Mouse (Mus musculus) embryonic facial prominence, embryonic 11.5 days (tissue): ENCODE data around the gene Lrrc4c. TPM values are rescaled to one million over a fixed set of nuclear protein-coding genes. Genes with fewer than 3 reads are reported as not detected.

Source experiments
- ATAC-seq: fragments of 200-750 bp; cut with Nextera tagmentation; replicated peaks from 2 replicates; pipeline ENCODE4 v1.8.0; 2017; ENCODE audit warnings: low read depth; ENCODE audit not compliant: insufficient number of reproducible peaks, low FRiP score, low TSS enrichment
- DNase-seq: peaks from one replicate; pipeline ENCODE4 v3.0.0-alpha.2; 2015; ENCODE audit warnings: low spot score
- H3K27ac ChIP-seq: fragments of 300-500 bp; sonication (generic); replicated peaks from 2 replicates; pipeline ENCODE4 v1.5.1; 2014; ENCODE audit warnings: mild to moderate bottlenecking, low read depth, low read length, control low read depth
- H3K27me3 ChIP-seq: fragments of 300-500 bp; sonication (generic); 2 replicates; pipeline ENCODE4 v1.6.1; 2014; ENCODE audit warnings: mild to moderate bottlenecking, low read length, moderate library complexity, mixed read lengths; ENCODE audit not compliant: control insufficient read depth, insufficient read depth
- H3K36me3 ChIP-seq: fragments of 300-500 bp; sonication (generic); replicated peaks from 2 replicates; pipeline ENCODE4 v1.6.1; 2014; ENCODE audit warnings: low read depth, mild to moderate bottlenecking, low read length, moderate library complexity, mixed read lengths; ENCODE audit not compliant: control insufficient read depth, insufficient read depth
- H3K4me1 ChIP-seq: fragments of 300-500 bp; sonication (generic); 2 replicates; pipeline ENCODE4 v1.6.1; 2014; ENCODE audit warnings: low read length, mixed read lengths; ENCODE audit not compliant: control insufficient read depth, insufficient read depth
- H3K4me2 ChIP-seq: fragments of 300-500 bp; sonication (generic); 2 replicates; pipeline ENCODE4 v1.6.1; 2014; ENCODE audit warnings: low read depth, mild to moderate bottlenecking, control low read depth, low read length, moderate library complexity
- H3K4me3 ChIP-seq: fragments of 300-500 bp; sonication (generic); 2 replicates; pipeline ENCODE4 v1.5.1; 2014; ENCODE audit warnings: low read depth, low read length, control low read depth
- H3K9ac ChIP-seq: fragments of 300-500 bp; sonication (generic); replicated peaks from 2 replicates; pipeline ENCODE4 v1.6.1; 2014; ENCODE audit warnings: mild to moderate bottlenecking, control low read depth, low read length
- H3K9me3 ChIP-seq: fragments of 300-500 bp; sonication (generic); replicated peaks from 2 replicates; pipeline ENCODE4 v1.6.1; 2016; ENCODE audit warnings: mild to moderate bottlenecking, low read length, inconsistent platforms, mixed read lengths; ENCODE audit not compliant: control insufficient read depth
- WGBS: fragments of 180-500 bp; shearing (Covaris S2); extraction: QIAGEN DNeasy Blood & Tissue Kit; methylation state at CpG from one replicate; pipeline ENCODE4 v1.1.7; 2014; 5-methylcytosine and 5-hydroxymethylcytosine counted together
- polyA plus RNA-seq: library from polyadenylated mRNA; unstranded; fragments of >200 nt; fragmentation: Nextera tagmentation; extraction: Ambion mirVana; gene quantifications from 2 replicates; pipeline ENCODE4 v1.2.1, GENCODE M21; 2014

The Lrrc4c gene
- polyA plus RNA-seq, 1 experiment from 2014 or later, result 2.2 TPM

DNA sequence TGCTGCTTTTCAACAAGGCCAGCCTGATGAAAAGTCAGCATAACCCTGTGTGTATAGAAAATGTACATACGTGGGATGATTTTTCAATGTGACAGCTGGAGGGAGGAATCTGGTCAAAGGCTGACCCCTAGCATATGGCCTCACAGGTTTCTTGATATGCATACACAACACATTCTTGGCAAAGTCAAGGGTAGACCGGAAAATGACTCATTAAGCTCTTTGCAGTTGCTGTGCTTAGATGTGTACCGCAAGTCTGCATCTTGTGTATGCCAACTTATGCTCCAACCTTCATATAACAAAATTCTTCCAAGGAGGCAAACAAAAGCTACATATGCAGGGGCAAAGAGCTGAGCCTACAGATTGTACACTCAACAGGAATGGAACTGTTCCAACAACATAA is 631.6 kb downstream of the Lrrc4c start:
- 85% methylated on average over 3 of the region's 3 CpGs for WGBS
- Histone ChIP-seq H3K27me3 (no peaks in the 10 kb centered on the region), H3K9ac (no peak overlapping the region), H3K4me3 (no peak overlapping the region), H3K27ac (no peak overlapping the region), H3K4me1 (no peaks in the 10 kb centered on the region), H3K9me3 (no peaks in the 10 kb centered on the region), H3K4me2 (no peak overlapping the region), H3K36me3 (no peaks in the 10 kb centered on the region)
- DNase-seq (no peak), ATAC-seq (no peak)

DNA sequence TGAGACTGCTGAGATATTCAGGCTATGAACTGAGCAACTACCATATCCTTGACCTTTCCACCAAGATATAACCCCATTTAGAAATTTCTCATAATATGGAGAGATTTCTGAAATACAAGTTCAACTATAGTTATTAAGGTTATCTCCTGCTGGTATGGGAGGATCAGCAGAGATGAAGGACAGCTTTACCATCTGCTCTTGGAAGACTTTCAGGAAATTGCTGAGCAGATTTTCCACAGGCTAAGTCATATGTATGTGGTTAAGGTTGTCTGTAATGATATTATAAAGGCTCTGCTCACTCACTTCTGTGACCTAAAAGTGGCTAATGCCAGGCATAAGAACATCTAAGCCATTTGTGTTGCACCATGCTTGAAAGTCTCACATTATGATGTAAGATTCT is 681.6 kb downstream of the Lrrc4c start:
- H3K36me3 ChIP-seq, result no peaks in the 10 kb centered on the region
- H3K27ac ChIP-seq, result no peak overlapping the region
- H3K9ac ChIP-seq, result no peak overlapping the region
- DNase-seq (no peak), ATAC-seq (no peak)
- H3K4me3 ChIP-seq, result no peak overlapping the region
- H3K27me3 ChIP-seq, result no peaks in the 10 kb centered on the region
- no peaks in the 10 kb centered on the region for H3K9me3 ChIP-seq
- no peak overlapping the region for H3K4me2 ChIP-seq
- no peaks in the 10 kb centered on the region for H3K4me1 ChIP-seq

DNA sequence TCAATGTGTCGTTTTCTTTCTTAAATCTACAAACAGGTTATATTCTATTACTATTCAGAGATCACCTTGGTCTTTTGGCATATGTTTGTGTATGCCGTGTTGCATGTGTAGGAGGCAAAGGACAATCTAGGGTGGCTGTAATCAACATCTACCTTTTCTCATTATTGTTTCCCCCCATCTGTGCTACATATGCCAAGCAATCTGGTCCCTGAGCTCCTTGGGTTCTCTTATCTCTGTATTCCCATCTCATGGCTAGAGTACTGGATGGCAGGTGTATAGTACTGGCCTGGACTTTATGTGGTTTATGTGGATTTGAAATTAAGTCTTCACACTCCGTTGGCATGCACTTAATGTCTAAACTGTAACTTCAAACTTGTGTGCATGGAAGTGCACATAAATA is 700.4 kb downstream of the Lrrc4c start:
- Histone ChIP-seq H3K27ac (no peak overlapping the region), H3K9me3 (no peaks in the 10 kb centered on the region), H3K9ac (no peak overlapping the region), H3K4me3 (no peak overlapping the region), H3K4me2 (no peak overlapping the region), H3K36me3 (no peaks in the 10 kb centered on the region), H3K4me1 (no peaks in the 10 kb centered on the region), H3K27me3 (no peaks in the 10 kb centered on the region)
- no peak for DNase-seq
- WGBS, result 81% methylated on average over 3 of the region's 3 CpGs
- no peak for ATAC-seq

DNA sequence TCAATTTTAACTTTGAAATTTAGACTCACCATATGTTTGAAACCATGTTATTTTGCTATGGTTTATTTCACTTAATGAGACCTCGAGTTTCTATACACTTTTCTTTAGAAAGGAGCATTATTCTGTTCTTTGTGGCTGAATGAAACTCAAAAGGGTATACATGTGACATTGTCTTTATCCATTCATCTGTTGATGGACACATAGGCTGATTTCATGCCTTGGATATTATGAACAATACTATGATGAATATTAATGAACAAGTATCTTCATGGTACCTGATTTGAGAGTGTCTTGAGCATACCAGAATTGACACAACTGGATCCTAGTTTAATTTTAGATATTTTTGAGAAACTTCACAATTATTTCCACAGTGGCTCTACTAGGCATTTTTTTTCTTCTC is 709.0 kb downstream of the Lrrc4c start:
- no peak for ATAC-seq
- H3K9ac ChIP-seq, result no peak overlapping the region
- no peak overlapping the region for H3K27ac ChIP-seq
- WGBS, result 56% methylated on average over 1 of the region's 1 CpGs
- H3K4me3 ChIP-seq, result no peak overlapping the region
- no peak overlapping the region for H3K4me2 ChIP-seq
- no peaks in the 10 kb centered on the region for H3K4me1 ChIP-seq
- DNase-seq, result no peak
- no peaks in the 10 kb centered on the region for H3K27me3 ChIP-seq
- no peaks in the 10 kb centered on the region for H3K36me3 ChIP-seq
- no peaks in the 10 kb centered on the region for H3K9me3 ChIP-seq

DNA sequence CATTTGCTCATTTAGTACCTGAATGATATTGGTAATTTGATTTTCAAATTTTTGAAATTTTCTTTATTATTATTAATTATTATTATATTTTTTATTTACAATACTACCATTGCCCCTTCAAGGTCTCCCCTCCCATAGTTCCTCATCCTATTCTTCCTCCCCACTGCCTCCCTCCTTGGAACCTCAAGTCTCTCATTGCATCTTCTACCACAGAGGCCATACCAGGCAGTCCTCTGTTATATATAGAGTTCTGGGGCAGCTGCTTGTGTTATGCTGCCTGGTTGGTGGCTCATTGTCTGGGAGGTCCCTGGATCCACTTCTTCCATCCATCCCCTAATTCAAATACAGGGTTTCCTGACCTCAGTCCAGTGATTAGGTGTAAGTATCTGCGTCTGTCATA is 709.6 kb downstream of the Lrrc4c start:
- H3K36me3 ChIP-seq, result no peaks in the 10 kb centered on the region
- ATAC-seq (peak; percentile 29; the same call in 1 of the 2 replicates), DNase-seq (no peak)
- no peaks in the 10 kb centered on the region for H3K4me1 ChIP-seq
- WGBS, result 89% methylated on average over 1 of the region's 1 CpGs
- H3K27me3 ChIP-seq, result no peaks in the 10 kb centered on the region
- no peak overlapping the region for H3K9ac ChIP-seq
- H3K27ac ChIP-seq, result no peak overlapping the region
- H3K9me3 ChIP-seq, result no peaks in the 10 kb centered on the region
- H3K4me3 ChIP-seq, result no peak overlapping the region
- H3K4me2 ChIP-seq, result no peak overlapping the region

DNA sequence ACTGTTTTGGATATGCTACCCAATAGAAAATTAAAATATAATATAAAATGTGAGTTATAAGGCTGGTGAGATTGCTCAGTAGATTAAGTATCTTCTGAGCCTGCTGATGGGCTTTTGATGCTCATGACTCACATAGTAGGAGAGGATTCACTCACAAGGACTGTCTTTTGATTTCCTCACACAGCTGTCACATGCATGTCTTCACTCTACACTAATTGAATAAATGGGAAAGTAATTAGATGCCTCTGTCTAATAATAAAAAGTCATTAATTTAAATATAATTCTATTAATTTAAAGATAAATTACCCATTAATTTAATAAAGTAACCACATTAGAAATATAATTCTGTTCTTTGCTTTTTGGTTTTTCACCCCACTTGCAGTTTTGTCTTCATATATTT is 718.4 kb downstream of the Lrrc4c start:
- H3K4me1 ChIP-seq, result no peaks in the 10 kb centered on the region
- H3K27ac ChIP-seq, result no peak overlapping the region
- no peaks in the 10 kb centered on the region for H3K9me3 ChIP-seq
- H3K9ac ChIP-seq, result no peak overlapping the region
- no peaks in the 10 kb centered on the region for H3K27me3 ChIP-seq
- H3K4me2 ChIP-seq, result no peak overlapping the region
- H3K36me3 ChIP-seq, result no peaks in the 10 kb centered on the region
- ATAC-seq (no peak), DNase-seq (no peak)
- H3K4me3 ChIP-seq, result no peak overlapping the region

DNA sequence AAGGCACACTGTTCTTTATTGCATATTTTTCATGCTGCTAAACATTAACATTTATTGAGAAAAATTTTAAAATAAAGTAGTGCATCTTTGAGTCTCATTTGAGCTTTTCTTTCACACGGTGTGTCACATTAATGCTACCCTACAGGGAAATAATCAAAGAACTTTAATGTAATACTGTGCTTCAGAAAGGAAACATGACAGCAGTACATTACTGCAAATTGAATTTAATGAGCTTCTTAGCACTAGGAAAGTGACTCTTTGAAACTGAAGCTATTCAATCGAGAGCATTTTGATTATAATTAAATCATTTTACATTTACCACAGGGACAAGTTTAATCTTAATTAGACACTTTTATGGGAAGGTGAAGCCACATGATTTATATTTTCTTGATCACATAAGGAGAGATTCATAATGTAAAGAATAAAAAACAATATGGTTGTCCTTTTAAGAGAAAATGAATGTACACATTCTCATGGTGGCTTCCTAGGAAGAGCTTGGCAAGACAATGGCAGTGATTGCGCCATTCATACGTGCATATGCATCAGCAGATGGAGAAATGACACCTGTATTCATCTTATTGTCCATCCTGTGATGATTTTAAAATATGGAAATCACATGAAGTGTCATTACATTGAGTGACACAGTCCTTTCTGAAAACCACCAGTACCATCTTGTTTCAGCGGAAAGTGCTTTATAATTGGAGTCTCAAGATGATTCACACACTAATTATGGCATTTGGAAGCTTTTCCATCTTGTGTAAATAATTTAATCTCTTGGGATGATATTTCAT is 719.2 kb downstream of the Lrrc4c start:
- ATAC-seq, result no peak
- no peaks in the 10 kb centered on the region for H3K36me3 ChIP-seq
- WGBS, result 89% methylated on average over 5 of the region's 5 CpGs
- no peak overlapping the region for H3K27ac ChIP-seq
- H3K4me1 ChIP-seq, result no peaks in the 10 kb centered on the region
- DNase-seq, result no peak
- no peak overlapping the region for H3K9ac ChIP-seq
- H3K4me3 ChIP-seq, result no peak overlapping the region
- no peak overlapping the region for H3K4me2 ChIP-seq
- no peaks in the 10 kb centered on the region for H3K9me3 ChIP-seq
- no peaks in the 10 kb centered on the region for H3K27me3 ChIP-seq

DNA sequence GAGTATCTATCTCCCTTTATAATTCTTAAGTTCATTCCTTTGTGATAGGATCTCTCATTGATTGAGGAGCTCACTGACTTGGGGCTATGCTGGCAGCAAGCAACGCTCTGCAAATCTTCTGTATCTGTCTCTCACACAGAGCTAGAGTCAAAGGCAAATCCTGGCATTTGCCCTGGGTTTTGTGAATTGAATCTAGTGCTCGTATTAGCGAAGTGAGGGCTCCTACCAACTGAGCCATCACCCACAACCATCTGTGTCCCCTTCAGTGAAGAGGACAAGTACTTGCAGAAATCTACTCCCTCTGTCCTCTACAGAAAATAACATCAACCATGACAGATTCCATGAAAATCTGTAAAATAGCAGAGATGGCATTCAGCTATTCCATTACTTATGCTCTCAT is 726.0 kb downstream of the Lrrc4c start:
- ATAC-seq (no peak), DNase-seq (no peak)
- Histone ChIP-seq H3K4me3 (no peak overlapping the region), H3K4me2 (no peak overlapping the region), H3K27me3 (no peaks in the 10 kb centered on the region), H3K9me3 (no peaks in the 10 kb centered on the region), H3K36me3 (no peaks in the 10 kb centered on the region), H3K27ac (no peak overlapping the region), H3K9ac (no peak overlapping the region), H3K4me1 (no peaks in the 10 kb centered on the region)
- WGBS, result 84% methylated on average over 3 of the region's 3 CpGs
